Mouse (Mus musculus) hindbrain, embryonic 16.5 days (tissue): Measurements from ENCODE around the gene Mrps18a. TPM values are rescaled to one million over a fixed set of nuclear protein-coding genes. Genes with fewer than 3 reads are reported as not detected.
A peak's percentile ranks its signal among the peaks of the same experiment; 100 is the strongest.

ENCODE experiments used
- ATAC-seq: fragments of 200-750 bp; cut with Nextera tagmentation; 2 replicates; pipeline ENCODE4 v1.8.0; 2017; ENCODE audit warnings: moderate TSS enrichment, moderate library complexity
- H3K27ac ChIP-seq: fragments of 300-500 bp; sonication (generic); 2 replicates; pipeline ENCODE4 v1.5.1; 2014; ENCODE audit warnings: low read depth, mild to moderate bottlenecking, control low read depth, low read length, moderate library complexity
- H3K27me3 ChIP-seq: fragments of 300-500 bp; sonication (generic); replicated peaks from 2 replicates; pipeline ENCODE4 v1.6.1; 2014; ENCODE audit warnings: low read length; ENCODE audit not compliant: control insufficient read depth, insufficient read depth
- H3K36me3 ChIP-seq: fragments of 300-500 bp; sonication (generic); 2 replicates; pipeline ENCODE4 v1.6.1; 2014; ENCODE audit warnings: mild to moderate bottlenecking, low read length, moderate library complexity, mixed read lengths; ENCODE audit not compliant: control insufficient read depth, insufficient read depth
- H3K4me1 ChIP-seq: fragments of 300-500 bp; sonication (generic); 2 replicates; pipeline ENCODE4 v1.6.1; 2014; ENCODE audit warnings: low read depth, low read length; ENCODE audit not compliant: control insufficient read depth, insufficient read depth
- H3K4me2 ChIP-seq: fragments of 300-500 bp; sonication (generic); 2 replicates; pipeline ENCODE4 v1.6.1; 2014; ENCODE audit warnings: mild to moderate bottlenecking, low read length, control low read depth, moderate library complexity
- H3K4me3 ChIP-seq: fragments of 300-500 bp; sonication (generic); 2 replicates; pipeline ENCODE4 v1.5.1; 2014; ENCODE audit warnings: mild to moderate bottlenecking, low read length, control low read depth, moderate library complexity
- H3K9ac ChIP-seq: fragments of 300-500 bp; sonication (generic); 2 replicates; pipeline ENCODE4 v1.6.1; 2014; ENCODE audit warnings: low read depth, mild to moderate bottlenecking, control low read depth, low read length, moderate library complexity
- H3K9me3 ChIP-seq: fragments of 300-500 bp; sonication (generic); 2 replicates; pipeline ENCODE4 v1.6.1; 2014; ENCODE audit warnings: mild to moderate bottlenecking, low read length, moderate library complexity; ENCODE audit not compliant: control insufficient read depth
- WGBS: fragments of 180-500 bp; shearing (Covaris S2); extraction: QIAGEN DNeasy Blood & Tissue Kit; methylation state at CpG from one replicate; pipeline ENCODE4 v1.1.7; 2014; 5-methylcytosine and 5-hydroxymethylcytosine counted together
- polyA plus RNA-seq: library from polyadenylated mRNA; unstranded; fragments of >200 nt; fragmentation: Nextera tagmentation; extraction: Ambion mirVana; gene quantifications from 2 replicates; pipeline ENCODE4 v1.2.1, GENCODE M21; 2015

Gene Mrps18a
- polyA plus RNA-seq, 1 experiment from 2014 or later: 163 TPM

DNA sequence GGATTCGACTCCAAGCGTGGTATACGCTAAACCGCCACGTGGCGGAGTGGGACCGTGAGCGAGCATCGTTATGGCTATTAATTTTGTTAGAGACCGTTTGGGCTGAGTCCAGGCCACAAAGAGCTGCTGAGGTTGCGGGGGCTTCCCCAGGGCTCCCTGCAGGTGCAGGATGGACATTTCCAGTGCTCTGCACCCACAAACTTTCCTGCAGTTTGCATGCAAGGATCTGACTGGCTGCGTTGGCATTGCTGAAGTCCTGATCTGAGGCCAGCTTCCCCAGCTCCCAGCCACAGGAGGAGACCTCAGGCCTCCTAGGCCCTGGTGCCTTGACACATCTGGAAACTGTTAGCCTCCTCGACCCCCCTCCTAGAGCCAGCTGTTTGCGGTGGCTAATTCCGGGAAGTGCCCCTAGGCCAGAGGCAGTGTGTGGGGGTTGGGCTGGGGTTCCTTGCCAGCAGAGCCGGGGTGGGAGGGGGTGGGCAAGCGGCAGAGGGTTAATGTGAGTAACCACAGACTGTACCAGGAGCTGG, 24.4 kb upstream of the Mrps18a start:
- H3K27me3 ChIP-seq: no peaks in the 10 kb centered on the region
- H3K9me3 ChIP-seq: no peaks in the 10 kb centered on the region
- H3K9ac ChIP-seq: no peak overlapping the region
- ATAC-seq: no peak
- H3K36me3 ChIP-seq: no peaks in the 10 kb centered on the region
- no peak overlapping the region for H3K4me3 ChIP-seq
- WGBS: 56% methylated on average over 17 of the region's 17 CpGs
- H3K4me2 ChIP-seq: no peak overlapping the region
- no peak overlapping the region for H3K27ac ChIP-seq
- H3K4me1 ChIP-seq: peaks cover 10% of the 10 kb centered on the region

DNA sequence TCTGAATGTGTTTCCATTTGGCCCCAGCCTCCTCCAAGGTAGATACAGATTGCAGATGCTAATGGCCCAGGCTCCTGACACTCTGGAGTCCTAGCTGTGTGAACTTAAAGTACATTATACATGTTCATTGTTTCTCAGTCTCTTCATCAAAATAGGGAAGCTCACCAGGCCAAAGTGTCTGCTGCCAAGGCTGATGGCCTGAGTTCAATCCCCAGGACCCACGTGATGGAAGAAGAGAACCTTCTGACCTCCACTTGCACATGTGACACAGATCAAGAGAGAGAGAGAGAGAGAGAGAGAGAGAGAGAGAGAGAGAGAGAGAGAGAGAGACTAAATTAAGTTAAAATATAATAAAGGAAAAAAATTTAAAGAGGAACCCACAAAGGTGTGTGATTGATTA, 19.4 kb upstream of the Mrps18a start:
- Histone ChIP-seq H3K36me3 (no peaks in the 10 kb centered on the region), H3K4me2 (no peak overlapping the region), H3K4me1 (no peaks in the 10 kb centered on the region), H3K9me3 (no peaks in the 10 kb centered on the region), H3K9ac (no peak overlapping the region), H3K27me3 (no peaks in the 10 kb centered on the region), H3K4me3 (no peak overlapping the region), H3K27ac (no peak overlapping the region)
- no peak for ATAC-seq
- WGBS: 82% methylated on average over 1 of the region's 1 CpGs

DNA sequence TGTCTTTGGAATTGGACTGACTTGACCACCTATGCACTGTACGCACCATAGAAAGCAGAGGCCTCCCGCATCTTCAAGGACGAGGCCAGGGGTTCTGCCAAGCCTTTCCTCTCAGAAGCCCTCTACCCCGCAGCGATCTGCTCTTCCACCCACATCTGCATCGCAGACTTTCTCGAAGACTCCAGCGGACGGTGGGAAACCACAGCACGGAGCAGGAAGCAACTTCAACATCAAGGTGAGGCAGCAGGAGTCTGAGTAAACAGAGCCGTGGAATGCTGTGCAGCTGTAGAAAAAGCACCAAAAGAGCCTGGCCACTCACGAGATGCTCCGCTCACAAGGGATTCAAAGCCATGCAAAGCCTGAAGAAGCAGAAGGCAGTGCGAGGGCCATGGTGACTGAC, 18.9 kb upstream of the Mrps18a start:
- no peaks in the 10 kb centered on the region for H3K4me1 ChIP-seq
- no peaks in the 10 kb centered on the region for H3K9me3 ChIP-seq
- no peaks in the 10 kb centered on the region for H3K27me3 ChIP-seq
- H3K36me3 ChIP-seq: no peaks in the 10 kb centered on the region
- no peak overlapping the region for H3K4me2 ChIP-seq
- no peak for ATAC-seq
- 84% methylated on average over 14 of the region's 14 CpGs for WGBS
- H3K4me3 ChIP-seq: no peak overlapping the region
- no peak overlapping the region for H3K27ac ChIP-seq
- no peak overlapping the region for H3K9ac ChIP-seq

DNA sequence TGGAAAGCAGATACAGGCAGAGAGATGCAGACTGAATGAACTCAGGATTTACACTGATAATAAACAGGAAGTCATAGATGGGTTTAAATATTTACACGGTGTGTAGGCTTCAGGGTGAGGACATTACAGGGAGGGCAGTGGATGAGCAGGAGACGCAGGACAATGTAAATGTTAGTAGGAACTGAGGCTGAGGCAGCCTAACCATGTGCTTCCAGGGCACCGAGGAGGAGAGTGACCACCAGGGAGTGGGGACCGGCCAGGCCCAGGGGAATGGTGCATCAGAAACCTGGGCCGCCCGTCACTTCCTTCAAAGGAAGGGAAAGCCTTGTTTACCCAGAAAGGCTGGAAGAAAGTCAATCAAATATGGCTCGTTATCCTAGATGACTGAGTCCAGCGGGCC, 12.3 kb upstream of the Mrps18a start:
- Histone ChIP-seq H3K4me2 (no peak overlapping the region), H3K9me3 (no peaks in the 10 kb centered on the region), H3K9ac (no peak overlapping the region), H3K27ac (no peak overlapping the region), H3K36me3 (no peaks in the 10 kb centered on the region), H3K4me1 (no peaks in the 10 kb centered on the region), H3K27me3 (no peaks in the 10 kb centered on the region), H3K4me3 (no peak overlapping the region)
- WGBS: 67% methylated on average over 8 of the region's 8 CpGs
- no peak for ATAC-seq

- Histone ChIP-seq H3K27ac (no peak overlapping the region), H3K36me3 (no peaks in the 10 kb centered on the region), H3K9me3 (no peaks in the 10 kb centered on the region), H3K4me2 (no peak overlapping the region), H3K4me3 (no peak overlapping the region), H3K27me3 (no peaks in the 10 kb centered on the region), H3K4me1 (no peaks in the 10 kb centered on the region; the same call in 1 of the 2 replicates), H3K9ac (no peak overlapping the region)
- WGBS: 80% methylated on average over 9 of the region's 9 CpGs
- no peak for ATAC-seq
These were observed 8.9 kb upstream of the Mrps18a start for GRCm38 (mm10) chr17:46101906-46102305.

GRCm38 (mm10) chr17:46102608-46103159, 8.1 kb upstream of the Mrps18a start:
- Histone ChIP-seq H3K36me3 (no peaks in the 10 kb centered on the region), H3K9ac (no peak overlapping the region)

GRCm38 (mm10) chr17:46104487-46104886, 6.3 kb upstream of the Mrps18a start:
- ATAC-seq: peak; percentile 77
- Histone ChIP-seq H3K9ac (no peak overlapping the region), H3K4me3 (no peak overlapping the region), H3K36me3 (no peaks in the 10 kb centered on the region), H3K9me3 (no peaks in the 10 kb centered on the region), H3K4me1 (no peaks in the 10 kb centered on the region; the same call in 1 of the 2 replicates), H3K27ac (no peak overlapping the region), H3K27me3 (no peaks in the 10 kb centered on the region), H3K4me2 (no peak overlapping the region)
- 42% methylated on average over 12 of the region's 12 CpGs for WGBS

More at GRCm38 (mm10) chr17:46102608-46103159, 8.1 kb upstream of the Mrps18a start:
- Histone ChIP-seq H3K9me3 (no peaks in the 10 kb centered on the region), H3K4me1 (no peaks in the 10 kb centered on the region; the same call in 1 of the 2 replicates), H3K4me2 (no peak overlapping the region), H3K27ac (no peak overlapping the region), H3K4me3 (no peak overlapping the region), H3K27me3 (no peaks in the 10 kb centered on the region)
- no peak for ATAC-seq
- WGBS: 45% methylated on average over 8 of the region's 8 CpGs

DNA sequence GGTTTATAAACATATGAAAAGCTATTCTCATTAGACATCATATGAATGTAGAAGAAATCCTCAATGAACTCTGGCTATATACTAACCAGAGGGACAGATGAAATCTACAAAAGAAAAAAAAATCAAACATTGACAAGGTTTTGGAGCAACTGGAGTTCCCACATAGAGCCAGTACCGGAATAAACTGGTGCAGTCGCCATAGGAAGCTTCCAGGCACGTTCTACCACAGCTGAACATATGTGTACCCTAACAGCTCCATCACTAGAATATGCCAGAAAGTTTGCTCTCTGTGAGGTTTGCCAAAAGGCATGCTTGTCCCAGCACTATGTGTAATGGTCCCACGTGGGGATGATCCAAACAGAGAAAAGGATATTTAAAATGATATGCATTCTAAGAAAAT, 2.5 kb upstream of the Mrps18a start:
- ATAC-seq: no peak

DNA sequence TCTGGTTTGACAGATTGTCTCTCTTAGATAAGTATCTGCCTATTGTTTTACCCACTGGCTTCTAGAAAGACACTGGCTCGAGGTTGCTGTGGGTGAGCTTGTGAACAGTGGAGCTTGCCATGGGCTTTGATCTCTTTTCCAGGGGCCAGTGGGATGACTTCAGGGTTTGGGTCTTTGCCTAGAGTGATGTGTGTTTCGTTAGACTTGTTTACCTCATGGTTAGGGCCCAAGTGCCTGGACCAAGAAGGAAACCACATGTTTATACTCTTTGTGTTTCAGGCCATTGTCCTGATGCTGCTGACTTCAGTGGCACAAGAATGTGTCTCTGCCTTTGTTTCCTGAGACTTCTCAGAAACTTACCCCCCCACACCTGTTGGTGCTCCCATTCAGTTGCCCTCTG, 4.7 kb downstream of the Mrps18a start:
- WGBS: 64% methylated on average over 2 of the region's 2 CpGs
- Histone ChIP-seq H3K9ac (no peak overlapping the region), H3K9me3 (no peaks in the 10 kb centered on the region), H3K36me3 (peaks cover 10% of the 10 kb centered on the region; the same call in 1 of the 2 replicates), H3K4me2 (no peak overlapping the region), H3K4me3 (no peak overlapping the region), H3K27ac (no peak overlapping the region), H3K4me1 (peaks cover 6% of the 10 kb centered on the region), H3K27me3 (no peaks in the 10 kb centered on the region)
- no peak for ATAC-seq

More for the DNA sequence above, 2.5 kb upstream of the Mrps18a start:
- H3K4me2 ChIP-seq: no peak overlapping the region
- H3K36me3 ChIP-seq: no peaks in the 10 kb centered on the region
- 86% methylated on average over 4 of the region's 4 CpGs for WGBS
- no peak overlapping the region for H3K27ac ChIP-seq
- H3K4me3 ChIP-seq: no peak overlapping the region
- no peak overlapping the region for H3K9ac ChIP-seq
- H3K4me1 ChIP-seq: peaks cover 6% of the 10 kb centered on the region
- H3K9me3 ChIP-seq: no peaks in the 10 kb centered on the region
- H3K27me3 ChIP-seq: no peaks in the 10 kb centered on the region
